Mouse (Mus musculus): ENCODE data around the gene G6pc3.

The G6pc3 gene

GRCm38 (mm10) chr11:102219247-102219993 lies 30.0 kb downstream of the G6pc3 start:
- no peak for DNase-seq

DNA sequence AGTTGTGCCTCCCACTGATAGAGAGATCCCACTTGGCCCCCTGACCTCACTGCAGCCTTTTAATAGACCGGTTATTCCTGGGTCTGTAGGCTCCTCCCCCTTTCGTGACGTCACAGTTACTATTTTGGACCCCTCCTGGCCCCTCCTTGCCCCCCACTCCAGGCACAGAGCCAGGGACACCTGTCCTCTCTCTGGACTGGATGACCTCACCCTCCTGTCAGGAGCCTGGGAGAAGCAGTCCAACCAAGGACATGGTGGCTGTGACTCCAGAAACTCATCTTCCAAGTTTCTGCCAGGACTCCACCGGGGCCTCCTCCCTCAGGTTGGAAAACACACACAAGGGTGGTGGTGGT lies 30.6 kb downstream of the G6pc3 start:
- DNase-seq: no peak

DNA sequence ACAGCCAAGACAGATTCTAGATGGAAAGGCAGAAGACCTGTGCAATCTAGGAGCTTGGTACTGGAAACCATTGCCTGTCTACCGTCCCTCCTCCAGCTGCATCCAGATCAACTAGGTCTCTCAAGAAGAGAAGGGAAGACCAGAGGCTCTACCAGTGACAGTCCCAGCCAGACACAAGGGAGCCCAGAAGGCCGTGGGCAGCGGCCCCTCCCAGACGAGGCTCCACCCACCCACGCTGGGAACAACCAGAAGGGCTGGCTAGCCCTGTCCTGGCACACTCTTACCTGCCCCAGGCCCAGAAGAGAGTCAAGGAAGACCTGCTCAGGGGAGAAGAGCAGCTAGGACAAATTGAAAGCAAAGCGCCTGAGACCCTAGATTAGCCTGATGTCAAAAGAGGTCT lies 31.0 kb downstream of the G6pc3 start:
- no peak for DNase-seq

- no peak for DNase-seq
Observed at GRCm38 (mm10) chr11:102221243-102221953, 32.0 kb downstream of the G6pc3 start.

- DNase-seq: no peak
Observed at GRCm38 (mm10) chr11:102221954-102222351, 32.5 kb downstream of the G6pc3 start.

GRCm38 (mm10) chr11:102223166-102223565 lies 33.7 kb downstream of the G6pc3 start:
- DNase-seq: no peak

- DNase-seq: no peak
Observed at GRCm38 (mm10) chr11:102224686-102225085, 35.3 kb downstream of the G6pc3 start.

GRCm38 (mm10) chr11:102225221-102225620 lies 35.8 kb downstream of the G6pc3 start:
- DNase-seq: no peak

DNA sequence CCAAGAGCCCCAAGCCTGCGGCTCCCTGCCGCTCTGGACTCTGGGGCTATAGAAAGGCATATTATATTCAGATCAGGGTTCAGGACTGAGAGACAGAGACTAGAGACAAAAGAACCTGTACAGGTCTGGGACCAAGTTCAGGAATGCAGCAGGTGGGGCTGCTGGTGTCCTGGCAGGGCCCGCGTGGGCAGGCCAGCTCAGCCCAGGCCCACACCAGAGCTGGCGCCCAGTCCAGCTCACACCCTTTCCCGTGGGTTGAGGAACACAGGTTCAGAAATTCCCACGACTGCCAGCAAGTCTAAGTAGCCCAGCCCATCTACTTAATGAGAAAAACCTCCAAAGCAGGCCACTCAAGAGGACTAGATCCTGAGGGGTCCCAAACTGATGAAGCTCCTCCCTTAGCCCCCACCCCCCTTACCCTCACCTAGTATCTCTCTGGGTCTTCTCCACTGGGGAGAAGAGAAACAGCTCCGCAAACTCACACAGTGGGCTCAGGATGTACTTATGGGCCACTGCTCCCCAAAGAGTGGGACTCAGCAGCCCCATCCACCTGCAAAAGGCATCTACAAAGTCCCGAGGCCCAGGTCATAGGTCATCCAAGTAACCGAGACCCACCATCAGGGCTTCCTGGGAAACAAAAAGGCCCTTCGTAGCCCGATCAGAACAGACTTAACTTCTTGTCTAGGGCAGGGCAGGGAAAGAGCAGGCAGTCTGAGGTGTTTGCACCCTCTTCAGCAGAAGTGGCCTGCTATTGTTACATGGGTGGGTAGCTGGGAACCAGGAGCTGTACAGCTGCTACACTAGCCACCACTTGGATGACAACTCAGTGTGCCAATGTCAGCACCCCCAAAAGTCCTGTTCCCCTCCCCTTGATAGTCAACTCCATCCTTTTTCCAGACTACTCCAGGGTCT lies 36.9 kb downstream of the G6pc3 start:
- no peak for DNase-seq

GRCm38 (mm10) chr11:102227270-102228190 lies 38.1 kb downstream of the G6pc3 start:
- DNase-seq: no peak

DNA sequence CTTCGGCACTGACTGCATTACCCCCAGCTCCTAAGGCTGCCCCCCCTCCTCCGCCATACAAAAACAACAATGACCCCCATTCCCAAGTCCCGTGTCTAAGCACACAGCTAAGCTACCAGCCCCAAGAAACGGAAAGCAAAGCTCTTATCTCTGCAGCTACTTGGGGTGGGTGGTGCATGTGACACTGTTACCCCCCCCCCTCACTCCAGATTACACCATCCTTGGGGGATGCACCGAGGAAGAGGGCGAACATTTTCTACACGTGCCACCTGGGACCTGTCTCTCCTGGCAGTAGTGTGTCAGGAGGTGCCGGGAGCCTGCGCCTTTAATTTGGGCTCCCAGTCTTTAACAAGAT lies 38.7 kb downstream of the G6pc3 start:
- no peak for DNase-seq

DNA sequence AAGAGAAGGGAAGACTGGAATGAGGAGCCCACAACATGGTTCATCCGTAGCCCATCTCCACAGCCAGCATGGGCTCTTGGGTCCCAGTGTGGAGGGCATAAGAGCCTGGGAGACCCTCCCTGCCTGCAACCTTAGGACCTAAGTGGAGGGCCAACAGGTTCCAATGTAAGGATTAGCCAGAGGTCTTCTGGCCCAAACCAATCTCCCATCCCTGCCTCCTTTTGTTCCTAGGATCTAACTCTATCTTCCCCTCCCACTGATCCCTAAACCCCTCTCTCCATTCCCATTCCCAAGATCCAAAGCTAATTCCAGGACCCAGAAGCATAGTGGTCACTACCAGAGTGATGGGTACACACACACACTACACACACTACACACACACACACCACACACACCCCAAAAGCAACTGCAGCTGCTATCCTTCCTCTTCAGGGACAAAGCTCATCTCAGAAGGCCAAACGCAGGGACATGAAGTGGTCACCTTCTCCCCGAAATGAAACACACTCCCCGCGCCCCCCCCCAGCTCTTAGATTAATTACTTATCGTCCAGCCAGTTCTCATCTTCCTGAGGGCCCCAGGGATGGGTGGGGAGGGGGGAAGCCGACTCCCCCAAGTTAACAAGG lies 39.3 kb downstream of the G6pc3 start:
- DNase-seq: no peak

- no peak for DNase-seq
Observed at GRCm38 (mm10) chr11:102229331-102229953, 40.0 kb downstream of the G6pc3 start.

- DNase-seq: peak; percentile 98
Observed at GRCm38 (mm10) chr11:102230006-102230741, 40.8 kb downstream of the G6pc3 start, which contains the start of gene Hdac5. Hdac5 (minus strand) TSS chr11:102230166.

DNA sequence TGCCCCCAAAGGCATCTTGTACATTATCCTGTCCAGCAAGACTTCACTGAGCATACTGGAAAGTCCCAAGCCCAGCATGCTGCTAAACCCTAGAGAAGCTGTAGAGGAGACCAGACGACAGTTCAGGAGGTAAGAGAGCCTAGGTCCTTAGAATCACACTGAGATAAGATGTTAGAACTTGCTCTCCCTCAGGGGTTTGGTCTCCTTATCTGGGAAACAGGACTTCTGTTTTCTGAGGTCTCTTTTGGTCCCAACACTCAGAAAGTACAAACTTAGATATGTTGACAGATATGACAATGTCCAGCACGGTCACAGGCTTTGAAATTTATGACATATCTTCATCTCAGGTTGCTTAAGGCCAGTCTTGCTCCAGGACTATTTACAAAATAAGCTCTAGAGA lies 46.6 kb downstream of the G6pc3 start:
- DNase-seq: no peak

GRCm38 (mm10) chr11:102240636-102241035 lies 51.2 kb downstream of the G6pc3 start:
- DNase-seq: no peak

DNA sequence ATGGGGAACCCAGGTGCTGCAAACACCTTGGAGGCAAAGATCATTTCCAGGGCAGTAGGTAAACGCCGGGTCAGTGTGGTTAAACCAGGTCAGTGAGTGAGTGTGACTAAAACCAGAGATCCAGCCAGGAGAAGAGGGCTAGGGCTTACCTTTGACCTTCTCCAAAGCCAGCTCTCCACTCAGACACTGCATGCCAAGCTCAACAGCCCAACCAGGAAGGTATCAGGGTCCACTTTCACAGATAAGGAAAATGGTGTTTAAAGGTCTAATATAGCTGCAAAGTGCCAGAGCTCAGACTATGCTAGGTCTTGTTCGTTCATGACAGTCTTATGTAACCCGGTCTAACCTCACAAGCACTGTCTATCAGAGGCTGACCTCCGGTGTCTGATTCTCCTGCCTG lies 51.8 kb downstream of the G6pc3 start:
- no peak for DNase-seq

DNA sequence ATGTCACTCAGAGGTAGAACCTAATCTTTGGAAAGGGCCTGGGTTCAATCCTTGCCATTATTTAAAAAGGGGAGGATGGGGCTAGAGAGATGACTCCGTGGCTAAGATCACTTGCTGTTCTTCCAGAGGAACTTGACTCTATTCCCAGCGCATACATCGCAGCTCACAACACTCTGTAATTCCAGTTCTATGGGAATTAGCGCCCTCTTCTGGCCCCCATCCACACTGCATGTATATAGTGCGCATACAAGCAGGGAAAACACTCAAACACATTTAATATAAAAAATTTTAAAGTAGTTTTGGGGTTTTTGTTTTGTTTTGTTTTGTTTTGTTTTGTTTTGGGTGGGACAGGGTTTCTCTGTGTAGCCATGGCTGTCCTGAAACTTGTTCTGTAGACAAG lies 52.5 kb downstream of the G6pc3 start:
- no peak for DNase-seq

Data from layer of hippocampus, adult 9-11 months (tissue).